Mouse (Mus musculus) lung, embryonic 15.5 days (tissue): ENCODE measurements around the gene Rtp2. TPM values are rescaled to one million over a fixed set of nuclear protein-coding genes. Genes with fewer than 3 reads are reported as not detected.
"Not testable (repeated sequence)": the region's sequence is repeated elsewhere in the genome, so short reads cannot be mapped to it uniquely, and the experiment has no call there.

Source experiments
- ATAC-seq: fragments of 200-750 bp; cut with Nextera tagmentation; 2 replicates; pipeline ENCODE4 v1.8.0; 2017; ENCODE audit warnings: moderate number of reproducible peaks, borderline replicate concordance; ENCODE audit not compliant: low FRiP score, low TSS enrichment; ENCODE audit errors: extremely low read depth
- H3K27ac ChIP-seq: fragments of 300-500 bp; sonication (generic); 2 replicates; pipeline ENCODE4 v1.5.1; 2015; ENCODE audit warnings: moderate library complexity, mild to moderate bottlenecking, inconsistent platforms
- H3K27me3 ChIP-seq: fragments of 300-500 bp; sonication (generic); 2 replicates; pipeline ENCODE4 v1.6.1; 2015; ENCODE audit warnings: inconsistent platforms
- H3K36me3 ChIP-seq: fragments of 300-500 bp; sonication (generic); 2 replicates; pipeline ENCODE4 v1.6.1; 2015; ENCODE audit warnings: inconsistent platforms
- H3K4me1 ChIP-seq: fragments of 300-500 bp; sonication (generic); 2 replicates; pipeline ENCODE4 v1.6.1; 2015; ENCODE audit warnings: inconsistent platforms
- H3K4me2 ChIP-seq: fragments of 300-500 bp; sonication (generic); 2 replicates; pipeline ENCODE4 v1.6.1; 2015; ENCODE audit warnings: inconsistent platforms, mild to moderate bottlenecking, moderate library complexity
- H3K4me3 ChIP-seq: fragments of 300-500 bp; sonication (generic); 2 replicates; pipeline ENCODE4 v1.5.1; 2015; ENCODE audit warnings: mild to moderate bottlenecking, inconsistent platforms
- H3K9ac ChIP-seq: fragments of 300-500 bp; sonication (generic); 2 replicates; pipeline ENCODE4 v1.6.1; 2015; ENCODE audit warnings: inconsistent platforms
- H3K9me3 ChIP-seq: fragments of 300-500 bp; sonication (generic); 2 replicates; pipeline ENCODE4 v1.6.1; 2016; ENCODE audit warnings: inconsistent platforms
- WGBS: fragments of 180-500 bp; shearing (Covaris S2); methylation state at CpG from one replicate; pipeline ENCODE4 v1.1.7; 2015; 5-methylcytosine and 5-hydroxymethylcytosine counted together
- polyA plus RNA-seq: library from polyadenylated mRNA; unstranded; fragments of >200 nt; fragmentation: Nextera tagmentation; extraction: Ambion mirVana; gene quantifications from 2 replicates; pipeline ENCODE4 v1.2.1, GENCODE M21; 2015

Gene Rtp2
- polyA plus RNA-seq, 1 experiment from 2014 or later: not detected

DNA sequence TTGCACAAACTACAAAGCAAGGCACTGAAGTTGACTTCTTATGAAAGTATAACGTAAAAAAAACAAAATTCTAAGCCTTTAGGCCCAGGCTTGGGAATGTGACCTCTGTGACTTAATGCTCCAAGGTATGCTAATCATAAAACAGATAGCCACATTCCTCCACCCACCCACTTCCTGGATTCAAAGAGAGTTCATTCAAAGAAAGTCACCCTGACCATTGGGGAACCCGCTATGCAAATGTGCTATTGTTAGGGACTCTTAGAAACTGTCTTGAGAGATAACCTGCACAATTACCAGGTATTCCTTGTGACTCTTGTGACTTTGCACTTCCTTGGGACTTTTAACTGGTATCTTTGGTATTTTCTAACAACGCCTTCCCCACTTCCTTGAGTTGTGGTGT, 25.6 kb downstream of the Rtp2 start:
- WGBS: 73% methylated on average over 3 of the region's 3 CpGs
- ATAC-seq: not testable (repeated sequence)

GRCm38 (mm10) chr16:23901411-23901810, 30.8 kb downstream of the Rtp2 start:
- no peak overlapping the region for H3K27ac ChIP-seq
- peaks cover 7% of the 10 kb centered on the region; the same call in 1 of the 2 replicates for H3K27me3 ChIP-seq
- no peak overlapping the region for H3K9ac ChIP-seq
- H3K4me1 ChIP-seq: peaks cover 11% of the 10 kb centered on the region; the same call in 1 of the 2 replicates
- ATAC-seq: no peak
- WGBS: 85% methylated on average over 7 of the region's 7 CpGs
- H3K4me3 ChIP-seq: no peak overlapping the region
- no peaks in the 10 kb centered on the region for H3K36me3 ChIP-seq
- H3K9me3 ChIP-seq: no peaks in the 10 kb centered on the region
- H3K4me2 ChIP-seq: no peak overlapping the region

More for the DNA sequence above, 25.6 kb downstream of the Rtp2 start:
- not testable (repeated sequence) for H3K27ac ChIP-seq, H3K4me3 ChIP-seq, H3K9me3 ChIP-seq, H3K4me2 ChIP-seq, H3K27me3 ChIP-seq, H3K9ac ChIP-seq, H3K36me3 ChIP-seq, H3K4me1 ChIP-seq

GRCm38 (mm10) chr16:23900061-23900460, 32.1 kb downstream of the Rtp2 start:
- Histone ChIP-seq H3K27ac (no peak overlapping the region), H3K9ac (no peak overlapping the region), H3K4me1 (peaks cover 11% of the 10 kb centered on the region; the same call in 1 of the 2 replicates), H3K4me2 (no peak overlapping the region), H3K36me3 (no peaks in the 10 kb centered on the region), H3K27me3 (peaks cover 7% of the 10 kb centered on the region; the same call in 1 of the 2 replicates), H3K4me3 (no peak overlapping the region), H3K9me3 (no peaks in the 10 kb centered on the region)
- ATAC-seq: no peak
- 74% methylated on average over 4 of the region's 4 CpGs for WGBS

GRCm38 (mm10) chr16:23898840-23899239, 33.4 kb downstream of the Rtp2 start:
- Histone ChIP-seq H3K9me3 (no peaks in the 10 kb centered on the region), H3K9ac (no peak overlapping the region), H3K27ac (no peak overlapping the region), H3K4me2 (peak overlapping the region; percentile 42), H3K4me1 (peaks cover 11% of the 10 kb centered on the region; the same call in 1 of the 2 replicates), H3K36me3 (no peaks in the 10 kb centered on the region), H3K27me3 (peaks cover 7% of the 10 kb centered on the region; the same call in 1 of the 2 replicates), H3K4me3 (no peak overlapping the region)
- peak; percentile 49; the same call in 1 of the 2 replicates for ATAC-seq
- WGBS: 10% methylated on average over 12 of the region's 12 CpGs

GRCm38 (mm10) chr16:23897984-23898586, 34.1 kb downstream of the Rtp2 start:
- peak; percentile 52; the same call in 1 of the 2 replicates for ATAC-seq
- Histone ChIP-seq H3K4me1 (peaks cover 11% of the 10 kb centered on the region; the same call in 1 of the 2 replicates), H3K9ac (no peak overlapping the region), H3K9me3 (no peaks in the 10 kb centered on the region), H3K36me3 (no peaks in the 10 kb centered on the region), H3K4me3 (0 out of 2 replicates have a peak overlapping the region, but pooled peaks have one; percentile 9), H3K4me2 (peak overlapping the region; percentile 42), H3K27me3 (peaks cover 7% of the 10 kb centered on the region; the same call in 1 of the 2 replicates), H3K27ac (no peak overlapping the region)
- 14% methylated on average over 15 of the region's 15 CpGs for WGBS

- Histone ChIP-seq H3K4me3 (no peak overlapping the region), H3K9me3 (no peaks in the 10 kb centered on the region), H3K4me2 (0 out of 2 replicates have a peak overlapping the region, but pooled peaks have one; percentile 42), H3K27ac (no peak overlapping the region), H3K36me3 (no peaks in the 10 kb centered on the region), H3K9ac (no peak overlapping the region), H3K27me3 (peaks cover 12% of the 10 kb centered on the region; the same call in 1 of the 2 replicates), H3K4me1 (peaks cover 11% of the 10 kb centered on the region; the same call in 1 of the 2 replicates)
- no peak for ATAC-seq
- 61% methylated on average over 5 of the region's 5 CpGs for WGBS
Measured at GRCm38 (mm10) chr16:23897486-23897885, 34.7 kb downstream of the Rtp2 start.

GRCm38 (mm10) chr16:23895135-23895534, 37.1 kb downstream of the Rtp2 start:
- no peak overlapping the region for H3K27ac ChIP-seq
- H3K4me2 ChIP-seq: no peak overlapping the region
- no peaks in the 10 kb centered on the region for H3K36me3 ChIP-seq
- ATAC-seq: no peak
- no peaks in the 10 kb centered on the region for H3K9me3 ChIP-seq
- H3K9ac ChIP-seq: no peak overlapping the region
- H3K27me3 ChIP-seq: peaks cover 35% of the 10 kb centered on the region
- H3K4me1 ChIP-seq: peaks cover 11% of the 10 kb centered on the region; the same call in 1 of the 2 replicates
- H3K4me3 ChIP-seq: no peak overlapping the region
- 63% methylated on average over 3 of the region's 3 CpGs for WGBS

GRCm38 (mm10) chr16:23890636-23891035, 41.6 kb downstream of the Rtp2 start, which contains the start of gene Sst:
Gene Sst, minus strand, starts transcription at chr16:23890958.
- Histone ChIP-seq H3K36me3 (no peaks in the 10 kb centered on the region), H3K9me3 (no peaks in the 10 kb centered on the region), H3K9ac (no peak within 1 kb of the TSS), H3K4me3 (no peak within 1 kb of the TSS), H3K4me2 (no peak within 1 kb of the TSS), H3K27me3 (peaks cover 35% of the 10 kb centered on the region), H3K4me1 (no peaks in the 10 kb centered on the region), H3K27ac (no peak within 1 kb of the TSS)
- 5% methylated on average over 26 of the region's 26 CpGs for WGBS
- no peak for ATAC-seq

DNA sequence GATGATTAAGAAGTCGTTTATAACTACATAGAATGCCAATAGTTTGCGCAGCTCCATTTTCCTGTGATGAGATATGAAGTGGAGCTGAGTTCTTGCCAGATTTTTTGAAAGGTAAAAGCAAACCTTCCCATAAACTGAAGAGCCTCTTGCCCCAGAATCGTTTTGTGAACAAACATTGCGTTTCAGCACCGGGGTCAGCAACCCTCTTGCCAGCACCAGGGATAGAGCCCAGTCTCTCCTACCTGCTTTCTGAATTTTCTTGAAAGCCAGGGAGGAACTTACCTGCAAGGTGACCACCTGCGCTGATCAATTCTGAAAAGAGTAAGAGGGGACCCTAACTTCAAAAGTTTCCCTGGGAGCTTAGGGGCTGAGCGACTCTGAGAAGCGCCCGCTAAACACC, 42.0 kb downstream of the Rtp2 start:
- H3K36me3 ChIP-seq: no peaks in the 10 kb centered on the region
- H3K4me1 ChIP-seq: no peaks in the 10 kb centered on the region
- no peaks in the 10 kb centered on the region for H3K9me3 ChIP-seq
- no peak overlapping the region for H3K4me2 ChIP-seq
- H3K4me3 ChIP-seq: no peak overlapping the region
- no peak overlapping the region for H3K27ac ChIP-seq
- no peak overlapping the region for H3K9ac ChIP-seq
- 5% methylated on average over 9 of the region's 9 CpGs for WGBS
- peaks cover 35% of the 10 kb centered on the region for H3K27me3 ChIP-seq
- no peak for ATAC-seq

- 62% methylated on average over 10 of the region's 10 CpGs for WGBS
- no peak overlapping the region for H3K9ac ChIP-seq
- no peaks in the 10 kb centered on the region for H3K4me1 ChIP-seq
- no peak for ATAC-seq
- H3K27me3 ChIP-seq: peaks cover 35% of the 10 kb centered on the region
- no peak overlapping the region for H3K27ac ChIP-seq
- H3K9me3 ChIP-seq: no peaks in the 10 kb centered on the region
- H3K4me2 ChIP-seq: no peak overlapping the region
- no peaks in the 10 kb centered on the region for H3K36me3 ChIP-seq
- H3K4me3 ChIP-seq: no peak overlapping the region
Measured at GRCm38 (mm10) chr16:23887910-23888579, 44.1 kb downstream of the Rtp2 start.

GRCm38 (mm10) chr16:23885098-23885497, 47.1 kb downstream of the Rtp2 start:
- Histone ChIP-seq H3K9ac (no peak overlapping the region), H3K4me2 (no peak overlapping the region), H3K4me3 (no peak overlapping the region), H3K4me1 (no peaks in the 10 kb centered on the region), H3K27ac (no peak overlapping the region), H3K9me3 (no peaks in the 10 kb centered on the region), H3K36me3 (no peaks in the 10 kb centered on the region), H3K27me3 (peaks cover 6% of the 10 kb centered on the region; the same call in 1 of the 2 replicates)
- no peak for ATAC-seq
- WGBS: 75% methylated on average over 12 of the region's 12 CpGs
